In genomic region chr3:101528157-101528899, GRCm38 (mm10) we compare ENCODE assay signal across 8 mouse cellular contexts.
DNase-seq lines count a peak whose midpoint lies in the region; ATAC-seq and TF ChIP-seq lines count a peak whose summit lies in the region.

No protein-coding gene starts in this region.

- H3K4me1 ChIP-seq in liver, embryonic 16.5 days (ENCODE audit: control insufficient read depth, low read depth, low read length), result peaks cover 4% of the 10 kb centered on the region; the same call in 1 of the 2 replicates
- peaks cover 15% of the 10 kb centered on the region for H3K4me1 ChIP-seq in lung, adult 2 months (ENCODE audit: control insufficient read depth, insufficient read depth, low read length)
- H3K4me1 ChIP-seq in stomach, embryonic 16.5 days (ENCODE audit: control insufficient read depth, insufficient read depth, low read length), result peaks cover 20% of the 10 kb centered on the region

- TF ChIP-seq POLR2A in lung, adult 2 months (IDR thresholded peaks at IDR 0.05; ENCODE audit: borderline replicate concordance, extremely low read depth, low read depth, low read length), result no peak

- ATAC-seq in liver, embryonic 16.5 days (ENCODE audit: low read depth), result peak; percentile 35; the same call in 1 of the 2 replicates
- peak; percentile 59 for ATAC-seq in stomach, embryonic 16.5 days (ENCODE audit: insufficient read depth, low FRiP score)
- ATAC-seq in inflammation-experienced regulatory T-cells, adult 6 months, result no peak

- peak; percentile 64 for DNase-seq in adrenal gland, adult 2 months
- no peak for DNase-seq in adrenal gland, adult 8-10 months
- DNase-seq in liver, result no peak
- DNase-seq in lung, adult 2 months, result peak; percentile 68
- no peak for DNase-seq in yolk sac, embryonic 10.5 days (ENCODE audit: low spot score)

- WGBS in liver, embryonic 16.5 days (ENCODE audit: insufficient replicate concordance), result 59% methylated on average over 6 of the region's 8 CpGs
- 39% methylated on average over 8 of the region's 8 CpGs for WGBS in lung, adult 2 months
- 35% methylated on average over 7 of the region's 8 CpGs for WGBS in stomach, embryonic 16.5 days

- H3K27me3 ChIP-seq in liver, embryonic 16.5 days (ENCODE audit: control insufficient read depth, insufficient read depth, low read depth, low read length), result no peaks in the 10 kb centered on the region
- no peaks in the 10 kb centered on the region for H3K27me3 ChIP-seq in stomach, embryonic 16.5 days (ENCODE audit: control insufficient read depth, insufficient read depth, low read length)

- no peak overlapping the region for H3K4me2 ChIP-seq in liver, embryonic 16.5 days (ENCODE audit: low read depth, low read length)
- no peak overlapping the region for H3K4me2 ChIP-seq in stomach, embryonic 16.5 days (ENCODE audit: low read depth, low read length)

- no peak overlapping the region for H3K27ac ChIP-seq in liver, embryonic 16.5 days (ENCODE audit: low read length)
- H3K27ac ChIP-seq in stomach, embryonic 16.5 days (ENCODE audit: low read length), result peak overlapping the region; percentile 73

- H3K9ac ChIP-seq in liver, embryonic 16.5 days (ENCODE audit: low read depth, low read length), result no peak overlapping the region
- peak overlapping the region; percentile 6; the same call in 1 of the 2 replicates for H3K9ac ChIP-seq in stomach, embryonic 16.5 days (ENCODE audit: low read length)

- H3K4me3 ChIP-seq in liver, embryonic 16.5 days (ENCODE audit: low read depth, low read length), result no peak overlapping the region
- no peak overlapping the region for H3K4me3 ChIP-seq in lung, adult 2 months (replicated peaks; ENCODE audit: extremely low read depth, low read depth, low read length)
- H3K4me3 ChIP-seq in stomach, embryonic 16.5 days (replicated peaks; ENCODE audit: low read length), result no peak overlapping the region

- H3K9me3 ChIP-seq in liver, embryonic 16.5 days (replicated peaks; ENCODE audit: control insufficient read depth, low read length), result no peaks in the 10 kb centered on the region
- H3K9me3 ChIP-seq in stomach, embryonic 16.5 days (replicated peaks; ENCODE audit: control insufficient read depth, low read length), result no peaks in the 10 kb centered on the region

- TF ChIP-seq CTCF in lung, adult 2 months (IDR thresholded peaks at IDR 0.05; ENCODE audit: insufficient read depth, low read length), result no peak

- no peaks in the 10 kb centered on the region for H3K36me3 ChIP-seq in liver, embryonic 16.5 days (ENCODE audit: control insufficient read depth, insufficient read depth)
- H3K36me3 ChIP-seq in stomach, embryonic 16.5 days (ENCODE audit: control insufficient read depth, insufficient read depth, low read length), result no peaks in the 10 kb centered on the region

Comparison
In these comparisons a context has a peak if more than half of its experiments do, and no peak if none do; other contexts are left out.
1. DNase-seq: peak in adrenal gland, adult 2 months (single experiment) and lung, adult 2 months (single experiment); none in adrenal gland, adult 8-10 months (single experiment), liver (single experiment) and yolk sac, embryonic 10.5 days (single experiment).